Mouse (Mus musculus) c-Kit-positive CD71-positive TER-119-negative erythroid progenitor cells, embryonic 14.5 days (primary cell): ENCODE data around the gene Usp15.
A peak's percentile ranks its signal among the peaks of the same experiment; 100 is the strongest.

ENCODE experiments used
- DNase-seq: peaks from one replicate; pipeline ENCODE4 v3.0.0-alpha.2; 2013; ENCODE audit warnings: low read depth

The Usp15 gene

GRCm38 (mm10) chr10:123108121-123108520 lies 88.7 kb downstream of the Usp15 start:
- DNase-seq: no peak

GRCm38 (mm10) chr10:123101303-123101702 lies 95.5 kb downstream of the Usp15 start:
- DNase-seq: no peak

DNA sequence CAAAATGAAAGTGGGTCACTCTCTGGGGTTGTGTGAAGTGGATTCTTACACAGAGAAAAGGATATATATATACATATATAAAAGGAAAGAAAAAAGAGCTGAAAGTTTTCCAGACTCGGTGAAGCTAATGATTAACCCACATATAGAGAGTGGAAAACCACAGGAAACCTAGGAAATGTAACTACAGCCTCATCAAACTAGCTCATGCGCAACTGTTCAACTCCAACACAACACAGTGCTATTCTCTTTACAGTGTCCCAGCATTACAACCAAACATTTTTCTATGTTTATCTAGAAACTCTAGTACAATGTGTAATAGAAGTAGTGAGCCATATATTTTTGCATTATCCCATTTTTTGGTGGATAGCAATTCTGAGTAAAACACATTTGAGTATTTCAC lies 96.2 kb downstream of the Usp15 start:
- DNase-seq: no peak

DNA sequence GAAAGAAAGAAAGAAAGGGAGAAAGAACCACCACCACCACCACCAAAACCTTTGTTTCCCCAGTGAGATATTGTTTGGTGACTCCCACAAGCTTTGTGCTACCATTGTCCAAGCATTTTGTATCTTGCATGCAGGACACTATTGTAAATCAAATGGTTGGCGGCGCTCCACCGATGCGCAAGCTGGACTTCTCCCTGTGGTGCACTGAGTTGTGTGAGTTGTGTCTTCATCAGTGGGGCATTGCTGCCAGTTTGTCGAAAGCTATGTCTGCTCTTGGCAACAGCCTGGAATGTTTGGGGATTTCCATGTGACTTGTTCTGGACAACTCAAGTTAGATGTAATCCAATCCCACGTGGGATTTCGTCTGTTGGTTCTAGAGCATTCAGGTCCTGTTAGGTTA lies 102.3 kb downstream of the Usp15 start:
- DNase-seq: no peak

GRCm38 (mm10) chr10:123092577-123092976 lies 104.2 kb downstream of the Usp15 start:
- DNase-seq: no peak

DNA sequence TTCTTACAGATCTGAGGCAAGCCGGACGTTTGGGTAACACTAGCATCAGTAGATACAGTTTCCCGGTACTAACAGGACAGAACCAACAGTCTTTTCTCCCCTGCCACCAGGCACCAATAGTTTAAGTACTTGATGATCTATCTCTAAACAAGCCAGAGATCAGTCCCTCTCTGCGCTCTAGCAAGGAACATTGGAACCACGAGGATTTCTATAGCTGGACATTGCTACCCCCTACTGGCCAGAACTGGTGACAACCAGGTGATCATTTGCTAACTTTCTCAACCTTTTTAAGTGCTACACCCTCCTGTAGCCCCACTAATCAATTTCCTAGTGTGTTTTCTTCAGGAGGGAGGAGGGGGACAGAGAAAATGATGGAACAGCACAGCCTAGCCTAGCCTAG lies 105.1 kb downstream of the Usp15 start:
- DNase-seq: peak; percentile 40

DNA sequence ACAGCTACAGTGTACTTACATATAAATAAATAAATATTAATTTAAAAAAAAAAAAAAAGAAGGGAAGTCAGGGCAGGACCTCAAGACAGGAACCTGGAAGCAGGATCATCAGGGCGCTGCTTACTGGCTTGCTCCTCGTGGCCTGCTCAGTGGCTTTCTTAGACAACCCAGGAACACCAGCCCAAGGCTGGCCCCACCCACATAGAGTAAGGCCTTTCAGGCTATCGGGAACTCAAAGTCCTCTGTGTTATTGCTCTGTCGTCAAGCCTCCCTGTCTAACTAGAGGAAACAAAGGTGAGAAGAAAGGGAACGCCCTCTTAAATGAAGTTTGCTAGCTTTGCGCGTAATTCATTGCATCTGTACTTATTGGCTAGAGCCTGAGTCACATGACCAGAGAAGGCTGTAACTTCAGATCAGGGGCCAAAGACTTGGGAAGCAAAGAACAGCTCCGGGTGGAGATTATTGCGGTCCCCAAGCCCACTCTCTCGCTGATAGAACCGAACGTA lies 107.3 kb downstream of the Usp15 start:
- no peak for DNase-seq

DNA sequence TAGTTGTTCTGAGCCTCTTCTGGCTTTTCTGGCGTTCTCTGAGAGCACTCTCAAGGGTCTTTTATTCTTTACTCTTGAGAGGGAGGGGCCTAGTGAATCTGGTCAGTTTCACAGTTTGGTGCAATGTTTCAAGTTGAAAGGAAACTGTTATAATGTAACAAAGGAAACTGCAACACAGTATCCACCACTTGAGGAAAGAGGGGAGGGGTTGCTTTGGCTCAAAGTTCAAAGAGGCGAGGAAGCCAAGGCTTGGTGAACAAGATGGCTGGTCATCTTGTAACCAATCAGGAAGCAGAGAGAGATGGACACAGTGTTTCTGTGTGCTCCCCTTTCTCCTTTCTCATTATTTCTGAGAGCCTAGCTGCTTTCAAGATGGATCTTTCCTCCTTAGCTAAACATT lies 109.9 kb downstream of the Usp15 start:
- no peak for DNase-seq

DNA sequence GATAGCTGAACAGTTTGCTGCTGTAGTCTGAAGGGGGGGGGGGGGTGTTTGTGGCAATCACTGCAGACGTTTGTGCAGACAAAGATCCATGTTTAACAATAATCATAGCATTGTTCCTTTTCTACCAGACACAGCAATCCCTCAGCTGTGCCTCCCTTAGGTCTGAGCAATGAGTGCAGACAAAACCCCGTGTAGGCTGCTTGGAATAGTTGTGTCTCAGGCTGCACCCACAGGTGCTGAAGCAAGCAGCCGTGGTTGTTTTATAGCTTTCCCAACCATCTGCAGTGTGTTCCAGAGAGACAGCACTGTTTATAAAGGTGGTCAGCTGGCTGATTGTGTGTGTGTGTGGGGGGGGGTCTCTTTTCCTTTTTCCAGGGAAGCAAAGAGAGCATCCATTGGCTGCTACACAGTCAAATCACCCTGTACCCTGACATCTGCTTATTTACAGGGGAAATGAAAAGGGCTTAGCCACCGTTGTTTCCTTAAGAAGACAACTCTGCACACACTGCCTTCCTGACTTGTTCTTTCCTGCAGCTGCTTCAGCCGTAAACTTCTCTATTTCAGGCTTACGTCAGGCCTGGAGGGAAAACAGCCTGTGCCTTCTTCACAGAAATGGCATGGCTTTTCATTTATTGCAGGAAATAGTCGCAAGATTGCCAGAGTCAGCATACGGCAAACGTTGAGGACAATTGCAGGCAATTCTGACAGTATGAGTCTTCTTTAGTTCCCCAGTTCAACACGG lies 111.7 kb downstream of the Usp15 start:
- DNase-seq: no peak

GRCm38 (mm10) chr10:123084307-123084706 lies 112.5 kb downstream of the Usp15 start:
- DNase-seq: no peak

DNA sequence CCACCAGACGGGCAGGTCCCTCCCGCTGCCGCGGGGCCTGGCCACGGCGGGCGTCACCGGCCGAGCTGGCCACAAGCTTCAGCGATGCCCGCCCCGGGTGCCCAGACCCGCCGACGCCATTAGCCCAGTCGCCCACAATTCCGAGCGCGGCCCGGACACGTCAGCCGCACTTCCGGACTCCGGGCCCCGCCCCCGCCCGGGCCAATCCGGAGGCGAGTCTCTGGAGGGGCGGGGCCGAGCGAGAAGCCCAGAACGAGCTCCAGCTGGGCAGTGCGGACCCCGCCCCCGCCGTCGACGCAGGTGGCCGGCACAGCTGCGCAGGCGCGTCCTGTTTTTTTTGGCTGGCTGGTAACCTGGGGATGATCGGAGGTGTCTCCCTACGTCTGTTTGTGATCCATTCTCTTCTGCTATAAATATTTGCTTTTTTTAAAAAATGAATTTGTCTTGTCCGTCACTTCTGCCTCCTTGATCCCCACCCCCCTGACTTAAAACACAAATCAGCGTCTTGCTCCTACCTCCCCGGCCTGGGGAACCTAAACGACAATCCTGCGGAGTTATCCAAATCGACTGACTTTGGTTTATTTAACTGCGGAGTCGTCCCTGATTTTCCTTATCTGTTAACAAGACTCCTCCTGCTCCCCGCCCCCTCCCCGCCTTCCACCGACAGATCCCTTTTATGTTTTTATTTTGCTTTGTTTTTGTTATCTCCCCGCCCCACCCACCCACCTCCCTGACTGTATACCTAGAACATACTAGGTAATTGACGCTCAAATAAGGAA lies 120.4 kb downstream of the Usp15 start, which contains the start of gene Mon2:
Gene Mon2 (minus strand): TSS at position 261 of the 779 bp plus-strand sequence.
- peak; percentile 92 for DNase-seq

DNA sequence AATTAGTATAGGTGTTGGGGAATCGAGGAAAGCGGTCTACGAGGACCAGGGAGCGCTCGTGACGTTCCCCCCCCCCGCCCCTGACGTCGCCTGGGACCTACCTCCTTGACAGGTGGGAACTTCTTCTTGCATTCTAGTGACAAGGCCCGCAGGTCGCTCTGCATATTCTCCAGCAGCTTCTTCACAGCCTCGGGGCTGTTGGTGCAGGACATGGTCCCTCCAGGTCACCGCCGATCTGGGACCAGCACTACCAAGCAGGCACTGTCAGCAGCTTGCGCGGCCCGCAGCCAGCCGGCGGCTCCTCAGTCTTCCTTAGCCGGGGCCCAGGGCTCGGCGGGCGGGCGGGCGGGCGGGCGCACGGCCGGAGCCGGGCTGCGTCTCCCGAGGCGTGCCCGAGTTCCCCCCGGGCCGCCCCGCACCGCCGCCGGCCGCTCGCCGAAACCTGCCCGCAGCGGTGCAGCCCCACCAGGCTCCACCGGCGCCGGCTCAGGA lies 121.0 kb downstream of the Usp15 start:
- DNase-seq: no peak

GRCm38 (mm10) chr10:123071997-123072396 lies 124.8 kb downstream of the Usp15 start:
- no peak for DNase-seq

GRCm38 (mm10) chr10:123063021-123063420 lies 133.8 kb downstream of the Usp15 start:
- DNase-seq: no peak

GRCm38 (mm10) chr10:123060831-123061230 lies 136.0 kb downstream of the Usp15 start:
- no peak for DNase-seq

- no peak for DNase-seq
Measured at GRCm38 (mm10) chr10:123057082-123057481, 139.7 kb downstream of the Usp15 start.

DNA sequence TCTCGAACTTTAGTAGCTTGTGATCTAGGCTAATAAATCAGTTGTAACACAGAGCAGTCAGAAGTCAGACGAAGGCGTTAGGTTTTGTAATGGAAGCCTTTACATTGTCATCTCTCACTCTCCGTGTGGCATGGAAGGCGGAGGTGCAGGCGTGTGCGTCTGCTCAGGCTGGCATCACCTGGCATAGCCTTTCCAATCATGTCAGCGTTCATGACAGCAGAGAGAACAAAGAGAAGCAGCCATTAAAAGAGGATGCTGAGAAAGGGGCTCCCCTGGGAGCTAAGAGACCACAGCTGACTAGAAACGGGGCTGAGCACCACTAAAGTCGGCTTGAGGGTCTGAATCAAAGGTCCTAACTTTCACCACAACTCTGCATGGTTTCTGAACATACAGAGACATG lies 140.3 kb downstream of the Usp15 start:
- no peak for DNase-seq

GRCm38 (mm10) chr10:123055205-123056000 lies 141.4 kb downstream of the Usp15 start:
- DNase-seq: no peak
